Mouse (Mus musculus) MEL-GATA-1-ER (cell line): ENCODE measurements at regions not wholly inside any gene's neighbourhood (a gene's known extent, or its start where the extent isn't known, plus 50 kb on each side); places are given as distances from the start of the nearest gene placed in this dataset.

Experiments used
- DNase-seq: peaks from one replicate; pipeline ENCODE4 v3.0.0-alpha.2; 2012; ENCODE audit warnings: low read depth; ENCODE audit errors: extremely low read depth

- DNase-seq: no peak
Measured at GRCm38 (mm10) chr9:81140158-81140557, 493.5 kb downstream of the Htr1b start.

- DNase-seq: no peak
Measured at GRCm38 (mm10) chr9:81136366-81136765, 497.3 kb downstream of the Htr1b start.

GRCm38 (mm10) chr9:81113044-81113443, 520.6 kb downstream of the Htr1b start:
- DNase-seq: peak; percentile 3

- no peak for DNase-seq
Measured at GRCm38 (mm10) chr9:81073248-81073647, 560.4 kb downstream of the Htr1b start.

- DNase-seq: no peak
Measured at GRCm38 (mm10) chr9:81042521-81042920, 577.2 kb upstream of the Impg1 start.

GRCm38 (mm10) chr9:81041967-81042366, 576.7 kb upstream of the Impg1 start:
- no peak for DNase-seq
